Mouse (Mus musculus): ENCODE data around the gene Pim3. TPM values are rescaled to one million over a fixed set of nuclear protein-coding genes. Genes with fewer than 3 reads are reported as not detected.

Pim3 gene
- polyA plus RNA-seq, 1 experiment = 68.3 TPM

DNA sequence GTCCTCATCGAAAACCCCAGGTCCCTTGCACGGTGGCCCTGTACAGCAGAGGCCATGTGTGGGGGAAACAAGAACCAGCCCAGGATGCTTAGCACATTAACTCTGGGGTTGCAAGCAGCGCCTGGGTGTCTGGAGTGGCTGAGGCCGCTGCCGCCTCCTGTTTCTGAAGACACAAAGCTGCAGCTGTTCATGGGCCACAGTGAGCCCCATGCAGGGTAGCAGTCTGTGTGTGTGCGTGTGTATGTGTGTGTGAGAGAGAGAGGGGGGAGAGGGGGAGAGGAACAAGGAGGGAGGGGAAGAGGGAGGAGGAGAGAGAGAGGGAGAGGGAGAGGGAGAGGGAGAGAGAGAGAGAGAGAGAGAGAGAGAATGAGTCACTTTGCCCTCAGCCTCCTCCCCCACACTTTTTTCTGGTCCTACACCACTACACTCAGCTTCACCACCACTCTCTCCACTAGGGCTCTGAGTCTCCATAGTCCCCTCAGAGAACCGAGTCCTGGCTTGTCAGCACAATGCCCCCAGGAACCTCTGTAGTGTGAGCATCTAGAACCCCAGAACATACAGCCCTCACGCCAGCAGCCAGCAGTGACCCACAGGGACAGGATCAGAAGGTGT lies 18.4 kb upstream of the Pim3 start:
- Histone ChIP-seq H3K79me2 (ENCODE audit: control insufficient read depth, insufficient read depth) (no peaks in the 10 kb centered on the region), H3K36me3 (ENCODE audit: control insufficient read depth, insufficient read depth) (no peaks in the 10 kb centered on the region), H3K27me3 (ENCODE audit: control insufficient read depth, insufficient read depth, insufficient read length) (no peaks in the 10 kb centered on the region), H3ac (ENCODE audit: control insufficient read depth, insufficient read length, low read depth) (peak overlapping the region; percentile 36), H3K79me3 (ENCODE audit: low read depth) (no peaks in the 10 kb centered on the region), H3K4me3 (ENCODE audit: insufficient read depth, poor library complexity, severe bottlenecking) (no peak overlapping the region)
- TF ChIP-seq FOSL1 (IDR thresholded peaks at IDR 0.05; ENCODE audit: insufficient read depth, low read length, poor library complexity, severe bottlenecking) (peak; percentile 48), MYOG (IDR thresholded peaks at IDR 0.05; ENCODE audit: control insufficient read depth, extremely low read depth, insufficient read length) (no peak), MAX (IDR thresholded peaks at IDR 0.05) (no peak), MYOD1 (IDR thresholded peaks at IDR 0.05; ENCODE audit: control insufficient read depth, insufficient read length, low read depth) (peak; percentile 84), CTCF (IDR thresholded peaks at IDR 0.05; ENCODE audit: control insufficient read depth, insufficient read depth, insufficient read length) (no peak)

DNA sequence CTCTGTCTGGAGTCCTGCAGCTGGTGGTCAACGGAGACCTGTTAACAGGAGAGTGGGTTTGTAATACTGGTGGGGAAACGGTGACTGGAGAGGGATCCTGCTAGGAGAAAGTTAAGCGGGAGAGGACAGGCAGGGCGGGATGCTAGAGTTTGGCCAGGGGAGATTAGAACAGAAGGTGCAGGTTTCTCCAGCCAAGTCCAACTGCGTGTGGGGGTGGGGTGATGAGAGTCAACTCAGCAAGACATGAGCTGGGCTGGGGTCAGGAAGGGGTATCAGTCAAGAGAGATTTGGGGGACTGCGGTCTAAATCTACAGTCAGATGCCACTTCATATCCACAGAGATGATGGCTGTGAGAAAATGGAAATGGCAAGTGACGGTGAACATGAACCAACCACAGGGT lies 17.0 kb upstream of the Pim3 start:
- H3K79me3 ChIP-seq (ENCODE audit: low read depth) = no peaks in the 10 kb centered on the region
- H3K79me2 ChIP-seq (ENCODE audit: control insufficient read depth, insufficient read depth) = no peaks in the 10 kb centered on the region
- H3K4me3 ChIP-seq (ENCODE audit: insufficient read depth, poor library complexity, severe bottlenecking) = no peak overlapping the region
- H3ac ChIP-seq (ENCODE audit: control insufficient read depth, insufficient read length, low read depth) = no peak overlapping the region
- no peaks in the 10 kb centered on the region for H3K36me3 ChIP-seq (ENCODE audit: control insufficient read depth, insufficient read depth)
- H3K27me3 ChIP-seq (ENCODE audit: control insufficient read depth, insufficient read depth, insufficient read length) = no peaks in the 10 kb centered on the region
- TF ChIP-seq MYOD1 (IDR thresholded peaks at IDR 0.05; ENCODE audit: control insufficient read depth, insufficient read length, low read depth) = no peak
- no peak for TF ChIP-seq USF1 (IDR thresholded peaks at IDR 0.05; ENCODE audit: low read depth)
- TF ChIP-seq CTCF (IDR thresholded peaks at IDR 0.05; ENCODE audit: control insufficient read depth, insufficient read depth, insufficient read length) = no peak
- TF ChIP-seq MYOG (IDR thresholded peaks at IDR 0.05; ENCODE audit: control insufficient read depth, extremely low read depth, insufficient read length) = no peak
- TF ChIP-seq CEBPB (IDR thresholded peaks at IDR 0.05; ENCODE audit: low read depth) = no peak
- TF ChIP-seq MAX (IDR thresholded peaks at IDR 0.05) = no peak
- TF ChIP-seq FOSL1 (IDR thresholded peaks at IDR 0.05; ENCODE audit: insufficient read depth, low read length, poor library complexity, severe bottlenecking) = no peak

DNA sequence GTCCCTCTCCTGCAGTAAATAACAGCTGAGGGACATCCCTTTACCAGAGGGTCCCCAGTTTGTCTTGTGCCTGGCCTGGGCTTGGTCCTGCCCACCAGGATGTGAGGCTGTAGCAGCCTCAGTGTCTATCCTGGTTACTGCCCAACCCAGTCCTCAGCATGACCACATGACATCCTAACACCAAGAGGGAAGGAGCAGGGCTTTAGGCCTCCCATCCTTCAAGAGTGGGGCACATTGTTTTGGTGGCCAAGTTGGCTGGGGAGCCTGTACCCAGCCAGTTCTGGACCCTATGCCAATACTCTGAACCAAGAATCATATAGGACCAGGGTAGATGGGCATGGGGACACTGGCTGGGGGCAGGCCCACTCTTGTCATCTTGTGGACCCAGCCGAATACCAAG lies 13.3 kb upstream of the Pim3 start:
- Histone ChIP-seq H3K4me3 (ENCODE audit: insufficient read depth, poor library complexity, severe bottlenecking) (no peak overlapping the region), H3K79me3 (ENCODE audit: low read depth) (no peaks in the 10 kb centered on the region), H3K27me3 (ENCODE audit: control insufficient read depth, insufficient read depth, insufficient read length) (no peaks in the 10 kb centered on the region), H3ac (ENCODE audit: control insufficient read depth, insufficient read length, low read depth) (no peak overlapping the region), H3K36me3 (ENCODE audit: control insufficient read depth, insufficient read depth) (no peaks in the 10 kb centered on the region), H3K79me2 (ENCODE audit: control insufficient read depth, insufficient read depth) (no peaks in the 10 kb centered on the region)
- TF ChIP-seq MYOD1 (IDR thresholded peaks at IDR 0.05; ENCODE audit: control insufficient read depth, insufficient read length, low read depth) (no peak), CTCF (IDR thresholded peaks at IDR 0.05; ENCODE audit: control insufficient read depth, insufficient read depth, insufficient read length) (no peak), USF1 (IDR thresholded peaks at IDR 0.05; ENCODE audit: low read depth) (no peak), MAX (IDR thresholded peaks at IDR 0.05) (no peak)

DNA sequence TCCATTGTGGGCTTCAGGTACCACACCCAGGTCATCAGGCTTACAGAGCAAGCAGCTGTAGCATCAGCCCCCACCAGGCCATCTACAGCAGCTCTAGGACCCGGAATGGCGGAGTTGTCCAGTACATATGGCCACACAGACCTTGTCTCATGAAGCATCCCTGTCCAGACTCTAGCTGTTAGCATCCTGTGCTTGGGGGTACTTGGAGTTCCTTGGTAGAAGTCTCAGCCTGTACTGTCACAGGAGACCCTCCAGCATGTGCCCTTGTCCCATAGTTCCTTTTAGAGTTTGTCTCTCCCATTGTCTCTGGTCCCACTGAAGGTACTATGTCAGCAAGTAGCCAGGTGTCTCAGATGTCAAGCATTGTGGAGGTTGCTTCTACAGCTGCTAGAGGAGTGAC lies 12.4 kb upstream of the Pim3 start:
- H3K27me3 ChIP-seq (ENCODE audit: control insufficient read depth, insufficient read depth, insufficient read length) = no peaks in the 10 kb centered on the region
- H3K79me3 ChIP-seq (ENCODE audit: low read depth) = no peaks in the 10 kb centered on the region
- no peak overlapping the region for H3ac ChIP-seq (ENCODE audit: control insufficient read depth, insufficient read length, low read depth)
- TF ChIP-seq USF1 (IDR thresholded peaks at IDR 0.05; ENCODE audit: low read depth) (no peak), CEBPB (IDR thresholded peaks at IDR 0.05; ENCODE audit: low read depth) (no peak), MAX (IDR thresholded peaks at IDR 0.05) (no peak), MYOG (IDR thresholded peaks at IDR 0.05; ENCODE audit: control insufficient read depth, extremely low read depth, insufficient read length) (no peak), MYOD1 (IDR thresholded peaks at IDR 0.05; ENCODE audit: control insufficient read depth, insufficient read length, low read depth) (no peak), FOSL1 (IDR thresholded peaks at IDR 0.05; ENCODE audit: insufficient read depth, low read length, poor library complexity, severe bottlenecking) (no peak), CTCF (IDR thresholded peaks at IDR 0.05; ENCODE audit: control insufficient read depth, insufficient read depth, insufficient read length) (no peak)
- H3K79me2 ChIP-seq (ENCODE audit: control insufficient read depth, insufficient read depth) = no peaks in the 10 kb centered on the region
- H3K36me3 ChIP-seq (ENCODE audit: control insufficient read depth, insufficient read depth) = no peaks in the 10 kb centered on the region
- H3K4me3 ChIP-seq (ENCODE audit: insufficient read depth, poor library complexity, severe bottlenecking) = no peak overlapping the region

DNA sequence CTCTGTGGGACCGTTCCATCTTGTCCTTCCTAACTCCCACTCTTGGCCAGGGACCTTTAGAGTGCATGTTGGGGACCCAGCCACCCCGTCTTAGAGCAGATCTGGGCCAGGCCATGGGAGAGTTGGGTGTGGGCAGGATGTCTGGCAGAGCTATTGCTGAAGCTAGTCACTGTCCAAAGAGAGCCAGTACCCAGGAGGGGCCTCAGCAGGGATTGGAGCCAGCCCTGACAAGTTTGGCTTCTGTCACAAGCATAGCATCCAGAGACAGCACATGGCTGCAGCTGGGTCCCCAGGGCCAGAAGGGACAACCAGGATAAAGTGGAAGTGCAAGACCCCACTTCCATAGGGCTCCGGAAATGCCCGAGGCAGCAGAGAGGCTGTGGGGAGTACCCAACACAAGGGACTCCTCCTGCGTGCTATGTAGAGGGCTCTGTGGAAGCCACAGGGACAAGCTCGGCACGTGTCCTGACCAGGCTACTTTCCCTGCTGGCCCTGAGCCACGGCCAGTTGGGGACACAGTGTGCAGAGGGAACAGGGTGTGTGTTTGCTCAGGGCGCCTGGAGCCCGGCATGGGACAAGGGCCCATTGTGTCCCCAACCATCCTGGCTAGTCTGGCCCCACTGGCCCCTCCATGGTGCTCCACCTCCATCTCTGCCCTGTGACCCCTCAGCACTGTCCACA lies 11.7 kb upstream of the Pim3 start:
- Histone ChIP-seq H3K36me3 (ENCODE audit: control insufficient read depth, insufficient read depth) (no peaks in the 10 kb centered on the region), H3K27me3 (ENCODE audit: control insufficient read depth, insufficient read depth, insufficient read length) (no peaks in the 10 kb centered on the region), H3ac (ENCODE audit: control insufficient read depth, insufficient read length, low read depth) (no peak overlapping the region), H3K79me2 (ENCODE audit: control insufficient read depth, insufficient read depth) (no peaks in the 10 kb centered on the region), H3K4me3 (ENCODE audit: insufficient read depth, poor library complexity, severe bottlenecking) (no peak overlapping the region), H3K79me3 (ENCODE audit: low read depth) (no peaks in the 10 kb centered on the region)
- TF ChIP-seq MAX (IDR thresholded peaks at IDR 0.05) (no peak), MYOD1 (IDR thresholded peaks at IDR 0.05; ENCODE audit: control insufficient read depth, insufficient read length, low read depth) (no peak), CTCF (IDR thresholded peaks at IDR 0.05; ENCODE audit: control insufficient read depth, insufficient read depth, insufficient read length) (no peak), CEBPB (IDR thresholded peaks at IDR 0.05; ENCODE audit: low read depth) (no peak), FOSL1 (IDR thresholded peaks at IDR 0.05; ENCODE audit: insufficient read depth, low read length, poor library complexity, severe bottlenecking) (no peak), USF1 (IDR thresholded peaks at IDR 0.05; ENCODE audit: low read depth) (no peak), MYOG (IDR thresholded peaks at IDR 0.05; ENCODE audit: control insufficient read depth, extremely low read depth, insufficient read length) (no peak)

Measured in C2C12 (cell line).